Mouse (Mus musculus) brain, embryonic 14.5 days (tissue): ENCODE results near the gene Zcchc14. TPM values are rescaled to one million over a fixed set of nuclear protein-coding genes. Genes with fewer than 3 reads are reported as not detected.

Source experiments
- DNase-seq: peaks from one replicate; pipeline ENCODE4 v3.0.0-alpha.2; 2011; ENCODE audit warnings: low read depth
- CTCF ChIP-seq: fragments of 200-500 bp; IDR thresholded peaks from 2 replicates; pipeline ENCODE4 v1.5.1; 2012; ENCODE audit warnings: inconsistent platforms, mild to moderate bottlenecking, moderate library complexity, borderline replicate concordance; ENCODE audit not compliant: insufficient read depth, insufficient read length; ENCODE audit errors: extremely low read depth
- POLR2A ChIP-seq: fragments of 200-500 bp; IDR thresholded peaks from 2 replicates; pipeline ENCODE4 v1.6.1; 2012; ENCODE audit warnings: mild to moderate bottlenecking, inconsistent platforms, borderline replicate concordance; ENCODE audit not compliant: poor library complexity, insufficient read depth, insufficient read length, severe bottlenecking; ENCODE audit errors: extremely low read depth
- polyA plus RNA-seq: library from polyadenylated mRNA; depleted of rRNA; stranded (reverse); fragments of >200 nt; gene quantifications from 2 replicates; pipeline ENCODE4 v1.2.3, GENCODE M21; 2012

The Zcchc14 gene
- polyA plus RNA-seq, 1 experiment, result 84.4 TPM

GRCm38 (mm10) chr8:121660602-121661001 is 7.9 kb upstream of the Zcchc14 start:
- DNase-seq, result no peak
- TF ChIP-seq POLR2A, result no peak
- no peak for TF ChIP-seq CTCF

GRCm38 (mm10) chr8:121654966-121655494 is 2.3 kb upstream of the Zcchc14 start:
- TF ChIP-seq POLR2A, result no peak
- no peak for TF ChIP-seq CTCF
- no peak for DNase-seq

DNA sequence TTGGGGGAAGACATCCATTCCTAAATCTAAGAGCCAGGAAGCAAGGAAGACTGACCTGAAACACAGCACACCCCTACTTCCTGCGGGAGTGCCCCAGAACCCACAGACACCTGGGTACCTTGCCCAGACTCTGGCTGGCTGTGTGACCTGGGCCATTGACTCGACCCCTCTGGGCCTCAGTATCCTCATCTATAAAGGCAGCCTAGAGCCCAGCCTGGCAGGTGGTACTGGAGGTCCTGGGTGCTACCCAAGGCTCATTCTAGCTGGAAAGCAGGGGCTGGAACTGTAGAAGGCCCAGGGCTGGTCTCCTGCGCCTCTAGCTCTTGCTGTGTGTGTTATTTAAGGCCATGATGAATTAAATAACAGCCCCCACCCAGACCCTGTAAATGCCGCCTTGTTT is 1.4 kb upstream of the Zcchc14 start:
- no peak for TF ChIP-seq CTCF
- no peak for TF ChIP-seq POLR2A
- DNase-seq, result no peak

- TF ChIP-seq POLR2A, result no peak
- TF ChIP-seq CTCF, result no peak
- no peak for DNase-seq
Observed at GRCm38 (mm10) chr8:121653340-121654019, 779 bp upstream of the Zcchc14 start.

DNA sequence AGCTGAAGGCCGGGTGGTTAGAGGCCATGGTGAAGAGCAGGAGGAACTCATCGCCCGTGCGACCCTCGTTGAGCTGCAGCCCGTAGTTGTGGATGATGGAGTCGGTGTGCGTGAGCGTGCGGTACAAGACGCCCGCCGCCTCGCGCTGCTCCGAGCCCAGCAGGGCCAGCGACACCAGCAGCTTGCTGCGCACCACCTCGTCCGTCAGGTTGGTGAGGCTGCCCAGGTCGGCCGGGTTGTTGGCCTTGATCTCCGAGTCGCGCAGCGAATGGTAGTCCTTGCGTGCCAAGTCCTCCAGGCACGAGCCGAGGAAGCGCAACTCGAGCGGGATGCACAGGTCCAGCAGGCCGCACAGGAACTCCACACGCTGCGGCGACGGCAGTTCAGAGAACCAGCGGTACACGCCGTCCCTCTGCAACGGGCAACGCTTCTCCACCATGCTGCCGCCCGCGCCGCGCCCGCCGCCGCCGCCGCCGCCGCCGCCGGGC is 783 bp downstream of the Zcchc14 start:
- no peak for TF ChIP-seq POLR2A
- TF ChIP-seq CTCF, result no peak
- peak; percentile 68 for DNase-seq

DNA sequence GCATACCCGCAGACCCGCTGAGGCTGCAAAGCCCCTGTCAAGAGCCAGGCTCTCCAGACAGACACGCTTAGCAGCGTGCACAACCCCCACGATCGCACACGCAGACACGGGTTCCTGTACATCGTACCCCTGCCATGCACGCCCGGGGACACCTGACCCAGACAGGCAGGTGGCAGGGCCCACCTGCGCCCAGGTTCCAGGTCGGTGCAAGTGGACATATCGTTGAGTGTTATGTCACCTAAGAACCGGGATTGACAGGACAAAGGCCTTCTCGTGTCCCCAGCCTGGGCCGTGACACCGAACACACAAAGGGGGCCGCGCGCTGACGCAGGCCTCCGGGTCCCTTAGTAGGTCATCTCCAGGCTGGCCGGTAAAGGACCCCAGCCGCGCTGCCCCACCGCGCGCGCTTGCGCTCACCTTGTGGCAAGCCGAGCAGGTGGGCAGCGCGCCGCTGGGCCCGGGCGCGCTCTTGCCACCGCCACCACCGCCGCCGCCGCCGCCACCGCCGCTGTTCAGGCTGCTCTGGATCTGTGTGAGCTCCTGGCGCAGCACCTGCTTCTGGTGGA is 1.3 kb downstream of the Zcchc14 start:
- no peak for DNase-seq

DNA sequence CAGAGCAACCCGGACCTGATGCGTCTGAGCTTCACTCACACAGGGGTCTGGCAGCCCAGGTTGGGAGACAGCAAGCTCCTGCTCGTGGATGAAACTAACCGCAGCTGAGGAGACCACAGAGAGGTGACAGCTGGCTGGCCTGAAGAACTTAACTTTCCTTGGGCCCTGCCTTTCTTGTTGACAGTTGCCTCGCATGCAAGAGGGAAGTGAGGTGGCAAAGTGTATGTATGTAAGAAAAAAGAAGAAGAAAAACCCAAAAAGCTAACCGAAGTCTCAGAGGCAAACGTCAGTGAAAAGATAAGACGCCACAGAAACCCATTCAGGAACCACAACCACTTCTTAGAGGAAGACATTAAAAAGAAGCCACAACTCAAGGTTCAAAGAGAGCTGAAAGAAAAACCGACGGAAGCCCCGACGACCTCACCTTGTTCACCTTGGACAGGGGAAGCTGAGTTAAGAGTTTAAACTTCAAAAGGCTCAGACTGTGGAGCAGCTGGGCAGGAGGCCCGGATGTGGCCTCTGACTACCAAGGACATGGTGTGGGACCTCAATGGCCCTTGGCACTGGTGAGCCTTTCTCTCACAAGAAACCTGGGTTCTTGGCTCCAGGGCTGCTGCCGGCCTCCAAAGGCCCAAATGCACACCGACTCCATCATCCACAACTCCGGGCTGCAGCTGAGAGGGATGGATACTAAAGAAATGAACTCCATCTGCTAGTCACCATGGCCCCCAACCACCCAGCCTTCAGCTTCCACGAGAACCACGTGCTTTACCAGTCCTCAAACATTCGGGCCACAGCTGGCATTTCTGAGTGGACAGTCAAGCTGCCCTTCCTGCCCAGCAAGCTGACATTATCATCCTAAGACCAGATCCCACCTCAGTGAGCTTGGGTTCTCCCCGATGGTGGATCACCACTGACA is 2.1 kb downstream of the Zcchc14 start:
- TF ChIP-seq POLR2A (no peak), CTCF (no peak)
- DNase-seq, result no peak

More for the DNA sequence above, 1.3 kb downstream of the Zcchc14 start:
- no peak for TF ChIP-seq POLR2A
- no peak for TF ChIP-seq CTCF

DNA sequence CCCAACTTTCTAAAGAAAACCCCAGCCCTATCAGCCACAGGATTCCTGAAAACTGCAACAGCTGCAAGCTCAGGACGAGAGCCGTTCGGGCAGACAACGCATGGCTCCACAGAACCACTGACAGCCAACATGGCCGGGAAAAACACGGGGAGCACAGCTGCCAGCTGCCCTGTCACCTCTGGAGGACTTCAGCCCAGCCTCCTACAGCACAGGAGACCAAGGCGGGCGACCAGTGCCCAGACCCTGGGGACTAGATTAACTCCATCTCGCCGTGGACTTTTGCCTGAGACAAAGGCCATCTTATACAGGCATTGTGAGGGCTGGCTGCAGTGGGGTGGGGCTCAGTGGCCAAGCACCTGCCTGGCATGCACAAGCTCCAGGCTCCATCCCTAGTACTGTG is 2.8 kb downstream of the Zcchc14 start:
- DNase-seq, result no peak
- TF ChIP-seq CTCF, result no peak
- no peak for TF ChIP-seq POLR2A

GRCm38 (mm10) chr8:121649423-121649822 is 3.3 kb downstream of the Zcchc14 start:
- no peak for DNase-seq
- TF ChIP-seq POLR2A, result no peak
- no peak for TF ChIP-seq CTCF

DNA sequence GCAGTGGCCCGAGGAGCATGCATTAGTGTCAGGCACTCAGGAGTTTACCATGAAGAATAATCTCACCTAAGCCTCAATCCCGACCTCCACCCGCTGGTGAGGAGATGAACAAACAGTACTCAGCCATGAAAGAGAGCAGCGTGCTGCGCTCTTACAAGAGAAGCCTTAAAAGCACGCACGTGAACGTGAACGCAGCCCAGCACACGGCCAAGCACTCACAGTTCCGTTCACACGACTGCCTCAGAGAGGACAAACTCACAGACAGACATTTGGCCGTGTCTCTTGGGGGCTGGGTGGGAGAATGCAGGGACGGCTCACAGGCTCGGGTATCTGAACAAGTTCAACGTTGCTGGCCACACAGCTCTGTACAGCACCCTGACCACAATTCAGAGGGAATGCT is 4.2 kb downstream of the Zcchc14 start:
- TF ChIP-seq POLR2A (no peak), CTCF (no peak)
- DNase-seq, result no peak

DNA sequence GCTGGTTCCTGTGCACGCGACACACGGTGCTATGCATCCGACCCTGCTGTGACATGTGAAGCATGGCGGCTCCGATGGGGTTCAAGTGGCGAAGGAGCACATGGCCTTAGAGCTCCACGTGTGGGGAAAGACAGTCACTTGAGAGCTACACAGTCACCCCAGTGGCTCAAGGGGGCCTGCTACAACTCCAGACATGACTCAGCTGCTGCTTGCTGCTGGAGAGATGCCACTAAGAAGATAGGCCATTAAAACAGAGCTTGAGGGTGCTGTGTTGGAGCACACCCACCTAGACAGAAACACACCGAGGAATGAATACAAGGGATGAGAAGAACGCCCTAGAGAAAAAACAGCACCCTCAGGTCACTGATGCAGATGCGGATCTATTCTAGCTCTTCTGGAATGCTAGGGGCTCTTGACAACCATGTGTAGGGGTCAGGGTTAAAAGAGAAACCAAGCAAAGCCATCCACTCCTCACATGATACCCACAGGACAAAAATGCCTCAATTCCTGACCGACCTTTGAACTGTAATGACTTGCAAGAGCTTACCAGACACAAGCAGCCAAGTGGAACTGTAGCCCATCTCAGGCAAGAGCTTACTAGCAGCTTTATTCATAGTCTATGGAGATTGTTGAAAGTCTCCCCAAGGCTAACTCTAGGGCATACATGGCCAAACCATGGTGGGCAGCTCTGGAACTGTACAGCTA is 5.0 kb downstream of the Zcchc14 start:
- DNase-seq, result no peak
- no peak for TF ChIP-seq POLR2A
- no peak for TF ChIP-seq CTCF

- TF ChIP-seq CTCF, result no peak
- no peak for TF ChIP-seq POLR2A
- DNase-seq, result no peak
Observed at GRCm38 (mm10) chr8:121643384-121643783, 9.3 kb downstream of the Zcchc14 start.
